Mouse (Mus musculus) right cerebral cortex, postnatal 10 days (tissue): ENCODE measurements around the gene Dnajb12.
A peak's percentile ranks its signal among the peaks of the same experiment; 100 is the strongest.
"Not testable (repeated sequence)": the region's sequence is repeated elsewhere in the genome, so short reads cannot be mapped to it uniquely, and the experiment has no call there.

Experiments used
- DNase-seq, 2 experiments: peaks; one replicate each; pipeline ENCODE4 v3.0.0; 2021; ENCODE audit warnings: low spot score in 2 of 2

The Dnajb12 gene

DNA sequence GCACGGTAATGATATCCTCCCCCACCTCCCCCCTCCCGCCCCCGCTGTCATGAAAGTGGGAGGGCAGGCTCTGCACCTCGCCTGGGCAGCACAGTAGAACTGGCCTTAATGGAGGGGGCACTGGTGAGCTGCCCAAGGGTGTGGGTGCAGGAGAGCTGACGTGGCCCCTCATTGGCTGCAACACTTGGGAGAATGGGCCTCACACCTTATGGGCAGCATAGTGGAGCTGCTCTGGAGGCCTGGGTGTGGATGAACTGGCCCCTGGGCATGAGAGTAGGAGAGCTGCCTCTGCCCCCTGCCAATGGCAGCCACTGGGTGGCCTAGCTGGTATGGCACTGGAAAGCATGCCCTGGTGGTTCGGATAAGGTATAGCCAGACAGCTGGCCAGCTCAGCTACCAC is 9.3 kb upstream of the Dnajb12 start:
- no peak for DNase-seq

DNA sequence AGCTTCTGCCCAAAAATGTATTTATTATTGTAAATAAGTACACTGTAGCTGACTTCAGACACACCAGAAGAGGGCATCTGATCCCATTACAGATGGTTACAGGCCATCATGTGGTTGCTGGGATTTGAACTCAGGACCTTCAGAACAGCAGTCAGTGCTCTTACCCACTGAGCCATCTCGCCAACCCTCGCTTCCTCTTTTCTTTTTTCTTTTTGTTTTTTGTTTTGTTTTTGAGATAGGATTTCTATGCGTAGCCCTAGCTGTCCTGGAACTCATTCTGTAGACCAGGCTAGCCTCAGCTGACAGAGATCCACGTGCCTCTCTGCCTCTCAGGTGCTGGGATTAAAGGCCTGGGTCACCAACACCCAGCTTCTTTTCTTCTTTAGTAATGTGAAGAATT is 6.7 kb upstream of the Dnajb12 start:
- DNase-seq = not testable (repeated sequence)

DNA sequence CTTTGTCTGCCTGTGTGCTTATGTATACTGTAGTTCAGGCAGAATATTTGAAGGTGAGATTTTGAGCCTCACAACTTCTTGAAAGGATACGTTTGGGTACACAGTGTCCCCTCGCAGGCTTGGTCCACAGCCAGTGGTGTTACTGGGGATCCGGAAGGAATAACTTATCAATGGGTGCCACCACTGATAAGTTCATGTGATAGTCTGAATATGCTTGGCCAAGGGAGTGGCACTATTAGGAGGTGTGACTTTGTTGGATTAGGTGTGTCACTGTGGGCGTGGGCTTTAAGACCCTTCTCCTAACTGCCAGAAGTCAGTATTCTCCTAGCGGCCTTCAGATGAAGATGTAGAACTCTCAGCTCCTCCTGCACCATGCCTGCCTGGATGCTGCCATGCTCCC is 6.2 kb upstream of the Dnajb12 start:
- DNase-seq = no peak

DNA sequence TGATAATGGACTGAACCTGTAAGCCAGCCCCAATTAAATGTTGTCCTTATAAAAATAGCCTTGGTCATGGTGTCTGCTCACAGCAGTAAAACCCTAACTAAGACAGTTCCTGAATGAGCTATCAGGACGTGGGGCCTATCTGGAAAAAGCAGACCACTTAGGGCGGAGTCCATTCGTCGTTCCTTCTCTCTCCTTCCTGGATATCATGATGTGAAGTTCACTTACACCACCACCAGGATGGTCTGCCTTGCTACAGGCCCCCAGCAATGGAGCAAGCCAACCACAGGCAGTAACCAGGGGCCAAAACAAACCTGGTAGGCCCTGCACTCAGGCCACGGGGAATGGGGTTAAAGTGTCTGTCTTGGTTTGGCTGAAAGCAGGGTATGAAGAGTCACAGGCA is 5.7 kb upstream of the Dnajb12 start:
- no peak for DNase-seq

DNA sequence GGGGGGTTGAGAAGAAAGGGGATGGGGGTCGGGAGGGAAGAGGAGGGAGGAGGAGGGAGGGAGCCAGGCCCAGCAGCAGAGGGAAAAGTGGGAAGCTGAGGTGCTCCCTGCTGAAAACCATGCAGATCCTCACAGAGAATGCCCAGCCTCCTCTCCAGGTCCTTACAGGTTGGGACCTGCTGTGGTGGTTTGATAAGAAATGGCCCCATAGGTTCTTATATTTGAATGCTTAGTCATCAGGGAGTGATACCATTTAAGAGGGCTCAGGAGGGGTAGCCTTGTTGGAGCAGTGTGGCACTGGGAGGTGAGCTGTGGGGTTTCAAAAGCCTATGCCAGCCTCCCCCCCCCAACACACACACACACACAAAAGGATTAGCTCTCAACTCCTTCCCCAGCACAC is 4.0 kb upstream of the Dnajb12 start:
- DNase-seq = no peak

DNA sequence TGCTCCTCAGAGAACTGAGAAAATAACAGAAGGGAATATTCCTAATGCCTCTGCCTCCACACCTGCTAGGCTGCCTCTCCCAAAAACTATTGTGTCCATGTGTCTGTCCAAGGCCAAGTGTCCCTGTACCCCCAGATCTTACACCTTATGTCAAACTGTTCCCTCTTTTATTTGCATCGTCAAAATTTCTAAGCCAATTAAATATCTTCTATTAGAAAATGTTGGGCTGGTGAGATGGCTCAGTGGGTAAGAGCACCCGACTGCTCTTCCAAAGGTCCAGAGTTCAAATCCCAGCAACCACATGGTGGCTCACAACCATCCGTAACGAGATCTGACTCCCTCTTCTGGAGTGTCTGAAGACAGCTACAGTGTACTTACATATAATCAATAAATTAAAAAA is 2.7 kb upstream of the Dnajb12 start:
- not testable (repeated sequence) for DNase-seq

DNA sequence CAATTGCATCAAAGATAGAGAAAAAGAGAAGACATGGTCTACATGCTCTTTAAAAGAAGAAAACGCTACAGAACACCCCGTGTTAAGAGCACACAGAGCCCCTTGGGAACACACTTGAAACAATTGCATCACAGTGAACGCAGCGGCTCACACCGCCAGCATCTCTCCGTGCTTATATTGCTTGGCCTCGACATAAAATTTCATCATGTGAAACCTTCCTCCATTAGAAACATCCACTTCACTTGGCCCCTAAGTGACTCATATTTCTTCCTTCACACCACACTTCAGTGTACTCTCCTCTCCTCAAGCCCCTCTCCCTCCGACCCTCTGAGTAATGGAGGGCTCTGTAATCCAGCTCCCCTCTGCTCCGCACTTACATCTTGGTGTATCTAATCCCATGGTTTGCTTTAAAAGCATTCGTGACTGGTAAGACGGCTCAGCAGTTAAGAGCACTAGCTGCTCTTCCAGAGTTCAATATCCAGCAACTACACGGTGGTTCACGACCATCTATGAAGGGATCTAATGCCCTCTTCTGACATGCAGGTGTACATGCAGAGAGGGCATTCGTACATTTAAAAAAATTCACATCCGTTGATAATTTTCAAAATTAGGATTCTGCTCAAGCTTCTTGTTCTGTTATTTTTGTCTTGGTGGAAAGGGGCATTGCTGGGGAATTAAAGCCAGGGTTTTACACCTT is 1.8 kb upstream of the Dnajb12 start:
- no peak for DNase-seq

DNA sequence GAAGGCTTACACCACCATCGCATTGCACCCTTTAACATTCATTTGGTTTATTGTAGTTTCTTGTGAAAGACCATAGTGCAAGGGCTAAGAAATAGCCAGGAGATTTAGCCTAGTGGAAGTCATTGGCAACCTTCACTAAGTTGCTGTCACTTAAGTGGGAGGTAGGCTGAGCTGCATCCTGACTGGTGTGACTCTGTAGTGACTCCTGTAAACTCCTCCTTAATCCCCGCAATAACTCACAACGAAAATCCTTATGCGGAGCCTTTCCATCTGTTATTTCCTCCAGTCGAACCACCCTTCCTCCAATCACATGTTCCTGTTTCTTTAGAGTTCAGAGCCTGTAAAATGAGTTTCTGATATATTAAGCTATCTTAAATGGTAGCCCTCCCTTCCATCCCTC is 533 bp upstream of the Dnajb12 start:
- DNase-seq = no peak

DNA sequence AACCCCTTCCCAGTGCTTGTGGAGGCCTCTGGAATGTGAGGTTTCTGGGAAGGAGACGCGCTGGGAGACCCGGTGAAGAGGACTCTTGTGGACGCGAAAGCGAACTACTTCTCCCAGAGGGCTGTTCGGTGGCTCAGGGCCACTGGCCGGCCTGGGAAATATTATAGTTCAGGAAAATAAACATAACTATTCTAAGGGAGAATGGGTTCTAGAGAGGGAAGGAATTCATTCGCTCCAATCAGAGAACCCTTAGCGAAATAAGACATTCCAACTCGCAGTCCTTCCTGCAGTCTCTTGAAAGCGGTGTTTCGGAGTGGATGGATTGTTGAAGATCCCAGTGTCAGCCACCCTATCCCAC is 652 bp downstream of the Dnajb12 start:
- DNase-seq = no peak

DNA sequence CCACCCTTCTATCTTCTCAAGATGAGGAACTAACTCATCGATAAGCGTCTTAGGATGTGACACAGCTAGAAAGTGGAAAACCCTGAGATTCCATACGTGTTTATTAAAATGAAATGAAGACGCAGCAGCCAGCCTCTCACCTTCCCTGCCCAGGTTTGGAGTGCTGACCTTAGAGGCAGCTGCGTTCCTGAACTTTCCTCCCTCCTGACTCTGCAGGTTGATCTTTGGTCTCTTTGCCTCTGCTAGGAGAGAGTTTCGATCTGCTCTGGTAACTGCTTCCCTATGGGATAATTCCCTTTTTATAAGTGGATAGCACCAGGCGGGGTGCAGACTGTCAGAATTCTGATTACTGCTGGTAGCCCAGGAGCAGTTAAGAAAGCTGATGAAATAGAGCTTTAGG is 1.5 kb downstream of the Dnajb12 start:
- DNase-seq = no peak

DNA sequence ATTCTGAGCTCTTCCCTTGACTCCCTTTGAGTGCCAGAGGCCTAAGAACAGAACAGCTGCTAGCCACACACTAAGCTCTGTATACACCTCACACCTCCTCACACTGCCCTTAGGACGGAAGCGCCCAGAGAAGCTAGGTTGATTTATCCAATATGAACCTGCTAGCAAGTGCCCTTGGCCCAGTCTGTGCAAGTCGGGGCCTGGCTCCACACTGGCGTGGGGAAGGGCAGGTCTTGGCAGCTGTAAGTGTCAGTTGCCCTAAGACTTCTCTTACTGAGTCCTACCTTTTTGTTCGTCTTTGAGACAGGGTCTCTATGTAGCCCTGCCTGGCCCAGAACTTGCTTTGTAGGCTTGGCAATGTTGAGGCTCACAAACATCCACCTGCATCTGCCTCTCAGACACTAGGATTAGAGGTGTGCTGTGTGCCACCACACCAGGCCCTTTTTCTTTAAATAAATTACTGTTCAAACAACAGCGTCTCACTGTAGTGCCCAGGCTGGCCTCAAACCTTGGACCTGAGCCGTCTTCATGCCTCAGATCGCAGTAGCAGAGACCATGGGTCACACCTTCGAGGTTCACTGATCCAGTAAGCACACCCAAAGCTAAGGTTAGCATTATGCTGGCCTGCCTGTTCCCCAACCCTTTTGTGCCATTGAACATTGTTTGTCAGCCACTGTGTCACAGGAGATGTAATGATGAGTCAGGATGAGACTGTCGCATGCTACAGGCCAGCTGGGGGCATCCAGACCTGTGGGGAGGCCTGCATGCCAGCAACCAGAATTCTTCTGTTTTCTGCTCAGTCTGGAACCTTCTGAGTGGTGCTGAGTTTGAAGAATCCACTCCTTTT is 5.2 kb downstream of the Dnajb12 start:
- DNase-seq = no peak

DNA sequence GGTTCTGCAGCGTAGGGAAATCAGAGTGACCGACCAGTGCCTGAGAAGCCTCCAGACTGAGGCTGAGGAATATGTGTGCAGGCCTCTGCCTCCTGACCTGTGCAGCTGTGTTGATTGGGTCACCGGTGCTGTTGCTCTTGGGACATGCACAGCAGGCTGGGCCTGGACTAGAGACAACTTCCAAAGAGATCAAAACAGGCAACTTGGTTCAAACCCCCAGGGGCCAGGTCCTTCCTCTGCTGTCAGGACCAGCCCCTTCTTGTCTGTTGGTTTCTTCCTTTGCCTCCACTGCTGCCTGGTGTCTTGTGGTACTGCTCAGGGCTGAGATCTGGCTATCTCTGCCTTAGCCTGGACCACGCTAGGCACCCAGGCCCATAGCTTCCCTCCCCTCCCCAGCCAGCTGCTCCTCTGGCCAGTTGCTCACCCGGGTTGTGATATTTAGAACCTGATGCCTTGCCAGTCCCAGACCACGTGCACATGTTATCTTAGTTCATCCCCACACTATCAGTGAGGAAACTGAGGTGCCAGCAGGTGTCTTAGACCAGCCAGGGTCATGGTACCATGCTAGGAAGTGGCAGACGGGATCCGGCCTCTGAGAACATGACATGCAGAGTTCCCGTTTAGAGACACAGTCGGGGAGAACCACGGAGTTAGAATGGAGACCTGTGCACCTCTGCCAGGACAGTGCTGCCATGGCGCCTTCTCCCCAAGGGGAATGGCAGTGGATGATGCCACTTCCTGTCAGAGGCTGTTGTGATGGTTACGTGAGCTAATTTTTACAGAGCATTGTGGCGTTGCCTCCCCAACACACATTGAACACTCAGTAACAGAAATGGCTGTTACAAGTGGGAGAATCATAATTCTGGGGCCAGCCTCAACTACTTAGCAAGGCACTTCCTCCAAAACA is 6.1 kb downstream of the Dnajb12 start:
- DNase-seq = peak in 1 of 2 experiments; percentile 22

DNA sequence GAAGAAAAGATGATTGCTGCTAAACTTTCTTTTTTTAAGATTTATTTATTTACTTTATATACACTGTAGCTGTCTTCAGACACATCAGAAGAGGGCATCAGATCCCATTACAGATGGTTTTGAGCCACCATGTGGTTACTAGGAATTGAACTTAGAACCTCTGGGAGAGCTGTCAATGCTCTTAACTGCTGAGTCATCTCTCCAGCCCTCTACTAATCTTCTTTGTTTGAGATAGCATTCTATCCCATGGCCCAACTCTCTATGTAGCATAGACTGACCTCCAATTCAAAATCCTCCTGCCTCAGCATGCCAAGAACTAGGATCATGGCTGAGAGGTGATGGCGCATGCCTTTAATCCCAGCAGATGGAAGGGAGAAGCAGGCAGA is 6.7 kb downstream of the Dnajb12 start:
- no peak for DNase-seq

DNA sequence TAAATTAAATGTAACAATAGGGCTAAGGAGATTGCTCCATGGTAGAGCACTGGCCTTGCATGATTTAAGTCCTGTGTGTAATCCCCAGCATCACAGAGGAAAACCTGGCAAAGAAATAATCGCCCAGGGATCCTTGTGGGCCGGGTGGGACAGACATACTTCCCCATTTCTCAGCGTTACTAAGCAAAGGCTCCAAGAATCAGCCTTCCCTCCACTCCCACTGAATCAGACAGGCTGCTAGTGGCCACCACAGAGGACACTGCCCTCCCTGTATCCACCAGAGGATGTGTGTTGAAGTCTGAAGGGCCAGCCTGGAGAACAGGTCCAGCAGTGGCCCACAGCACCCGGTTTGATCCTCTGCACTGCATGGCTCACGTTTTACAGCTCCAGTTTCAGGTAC is 8.1 kb downstream of the Dnajb12 start:
- no peak for DNase-seq

DNA sequence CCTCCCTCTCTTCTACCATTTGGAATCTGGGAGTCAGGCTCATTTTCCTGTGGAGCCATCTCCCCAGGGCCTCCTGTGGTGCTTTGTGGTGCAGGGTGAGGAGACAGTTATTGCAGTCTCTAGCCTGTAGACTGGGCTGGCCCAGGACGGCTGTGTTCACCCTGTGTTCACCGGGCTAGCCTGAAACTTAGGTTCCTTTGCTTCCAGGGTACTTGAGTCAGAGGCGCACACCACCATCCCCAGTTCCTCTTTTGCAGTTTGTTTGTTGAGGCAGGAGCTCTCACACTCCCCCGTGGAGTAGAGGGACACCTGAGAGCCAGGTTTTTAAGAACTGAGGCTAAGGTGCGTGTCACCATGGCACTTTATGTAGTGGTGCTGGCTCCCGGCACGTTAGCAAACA is 10.0 kb downstream of the Dnajb12 start:
- DNase-seq = no peak

DNA sequence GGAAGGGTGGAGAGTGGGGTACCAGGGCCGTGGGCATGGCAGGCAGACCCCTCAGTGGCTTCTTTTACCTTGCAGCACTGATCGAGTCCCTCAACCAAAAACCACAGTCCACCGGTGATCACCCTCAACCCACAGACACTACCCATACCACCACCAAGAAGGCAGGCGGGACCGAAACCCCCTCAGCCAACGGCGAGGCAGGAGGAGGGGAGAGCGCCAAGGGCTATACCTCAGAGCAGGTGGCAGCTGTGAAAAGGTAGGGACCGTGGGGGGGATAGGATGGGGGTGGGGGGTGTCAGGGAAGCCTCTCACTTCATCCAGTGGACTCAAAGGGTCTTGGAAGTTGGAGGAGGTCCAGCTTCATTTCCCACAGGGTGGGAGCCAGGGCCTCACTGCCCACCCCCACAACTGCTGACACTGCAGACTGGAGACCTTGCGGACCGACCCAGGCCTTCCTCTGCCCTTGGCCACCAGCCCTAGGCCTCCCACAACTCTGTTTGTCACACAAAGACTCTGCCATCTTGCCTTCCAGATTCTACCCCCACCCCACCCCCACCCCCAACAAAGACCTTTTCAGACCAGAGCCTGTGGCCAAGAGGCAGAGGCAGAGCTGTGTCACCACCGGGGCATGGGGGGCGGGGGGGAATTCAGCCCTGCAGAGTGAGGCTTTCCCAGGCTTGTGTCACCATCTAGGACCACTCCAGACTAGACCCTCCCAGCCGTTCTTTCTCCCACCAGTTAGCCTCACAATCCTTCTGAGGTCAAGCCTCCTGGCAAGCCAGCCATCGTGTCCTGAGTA is 10.8 kb downstream of the Dnajb12 start:
- peak in 1 of 2 experiments; percentile 18 for DNase-seq

DNA sequence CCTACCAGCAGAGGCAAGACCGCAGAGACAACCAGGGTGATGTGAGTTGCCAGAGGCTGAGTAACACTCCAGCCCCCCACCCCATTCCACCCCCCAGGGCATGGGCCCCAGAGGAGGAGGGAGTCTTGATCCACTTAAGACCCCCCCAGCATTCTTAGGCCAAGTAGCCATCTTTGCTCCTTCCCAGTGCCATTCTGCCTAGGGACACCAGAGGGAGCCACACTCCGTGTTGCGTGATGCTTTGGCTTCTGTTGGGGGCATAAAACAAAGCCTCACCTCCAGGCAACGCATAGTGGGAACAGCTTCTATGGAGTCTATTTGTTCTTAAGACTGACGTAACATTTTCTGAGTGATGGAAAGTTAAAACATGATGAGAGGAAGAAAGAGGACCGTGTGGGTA is 13.6 kb downstream of the Dnajb12 start:
- peak; percentile 79 to 85 for DNase-seq

DNA sequence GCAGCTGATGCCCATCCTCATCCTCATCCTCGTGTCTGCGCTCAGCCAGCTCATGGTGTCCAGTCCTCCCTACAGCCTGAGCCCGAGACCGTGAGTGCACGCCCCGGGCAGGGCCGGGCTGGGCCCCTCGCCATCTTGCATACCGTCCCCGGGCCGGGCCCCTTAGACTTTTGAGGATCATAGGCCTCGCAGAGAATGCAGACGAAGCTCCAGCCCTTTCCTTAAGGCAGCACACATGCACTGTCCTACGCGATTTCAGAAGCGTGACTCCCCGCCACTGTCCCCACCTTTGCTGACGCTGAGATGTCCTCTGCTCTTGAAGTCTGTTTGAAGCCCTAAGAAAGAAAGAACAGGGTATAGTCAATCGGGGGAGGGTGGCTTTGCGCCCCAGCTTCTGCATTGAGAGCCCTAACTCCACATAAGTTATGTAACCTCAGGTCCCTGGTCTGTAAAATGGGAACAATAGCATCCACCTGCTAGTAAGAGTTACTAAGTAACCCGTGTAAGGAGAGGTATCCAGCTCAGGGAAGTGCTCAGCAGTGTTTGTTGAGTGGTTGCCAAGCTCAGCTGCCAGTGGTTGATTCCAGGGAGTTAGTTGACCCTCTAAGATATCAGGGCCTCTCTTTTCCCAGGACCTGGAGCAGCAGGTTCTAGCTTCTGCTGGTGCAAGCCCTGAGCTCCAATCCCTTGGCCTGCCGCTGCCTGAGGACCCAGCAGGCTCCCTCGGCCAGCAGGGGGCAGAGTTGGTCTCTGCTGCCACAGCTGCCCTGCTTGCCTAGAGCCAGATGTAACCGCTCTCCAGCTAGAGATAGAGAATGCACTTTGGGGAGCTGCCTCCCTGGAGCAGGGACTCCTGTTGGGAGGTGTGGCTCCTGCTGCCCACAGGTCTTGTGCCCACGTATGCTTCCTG is 15.2 kb downstream of the Dnajb12 start:
- DNase-seq = peak; percentile 80 to 84

DNA sequence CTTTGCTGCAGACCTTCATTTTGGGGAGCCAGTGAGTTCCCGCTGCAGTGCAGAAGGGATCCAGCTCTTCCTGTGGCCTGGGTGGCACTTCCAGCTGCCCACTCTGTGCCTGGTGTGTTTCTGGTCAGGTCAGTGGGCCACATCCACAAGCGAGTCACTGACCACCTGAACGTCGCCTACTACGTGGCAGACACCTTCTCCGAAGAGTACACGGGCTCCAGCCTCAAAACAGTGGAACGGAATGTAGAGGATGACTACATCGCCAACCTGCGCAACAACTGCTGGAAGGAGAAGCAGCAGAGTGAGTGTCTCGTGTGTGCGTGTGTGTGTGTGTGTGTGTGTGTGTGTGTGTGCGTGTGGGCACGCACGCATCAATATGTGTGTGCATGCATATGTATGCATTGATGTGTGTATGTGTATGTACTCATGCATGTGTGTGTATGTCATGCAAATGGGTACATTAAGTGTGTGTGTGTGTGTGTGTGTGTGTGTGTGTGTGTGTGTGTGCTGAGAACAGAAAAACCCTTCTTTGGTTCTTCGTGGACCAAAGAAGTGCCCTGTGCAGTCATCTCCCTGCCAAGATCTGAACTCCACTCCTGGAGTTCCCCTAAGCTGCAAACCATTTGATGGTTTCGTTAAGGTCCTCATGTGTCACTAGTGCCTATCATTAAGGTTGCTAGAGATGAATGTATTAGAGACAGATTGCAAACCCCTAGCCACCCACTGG is 16.3 kb downstream of the Dnajb12 start:
- no peak for DNase-seq

DNA sequence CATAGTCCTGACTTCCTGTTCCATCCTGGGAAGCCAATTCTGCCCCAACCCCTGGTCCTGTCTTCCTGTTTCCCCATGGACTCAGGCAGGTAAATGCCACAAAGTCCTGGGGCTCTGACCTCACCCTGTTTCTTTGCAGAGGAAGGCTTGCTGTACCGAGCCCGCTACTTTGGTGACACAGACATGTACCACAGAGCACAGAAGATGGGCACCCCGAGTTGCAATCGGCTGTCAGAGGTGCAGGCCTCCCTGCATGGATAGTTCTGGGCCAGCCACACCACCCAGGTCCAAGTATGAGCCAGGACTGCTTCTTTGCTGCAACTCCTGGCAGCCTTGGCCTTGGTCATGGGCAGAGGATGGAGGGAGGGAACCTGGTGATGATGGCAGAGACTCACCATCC is 16.9 kb downstream of the Dnajb12 start:
- DNase-seq = no peak
